Mouse (Mus musculus) liver, adult 2 months (tissue): ENCODE results near the gene Glis2.

ENCODE experiments used
- CTCF ChIP-seq: fragments of 200-500 bp; IDR thresholded peaks from 2 replicates; pipeline ENCODE4 v1.5.1; 2011; ENCODE audit warnings: low read depth, low read length, control low read depth
- POLR2A ChIP-seq: fragments of 200-500 bp; IDR thresholded peaks from 2 replicates; pipeline ENCODE4 v1.6.1; 2011; ENCODE audit warnings: low read length, control low read depth; ENCODE audit not compliant: insufficient read depth; ENCODE audit errors: extremely low read depth

GRCm38 (mm10) chr16:4634681-4635080 is 40.2 kb downstream of the Glis2 start:
- TF ChIP-seq CTCF (no peak), POLR2A (no peak)
